Mouse (Mus musculus) effector memory CD4-positive, alpha-beta T cell, adult 5 months (primary cell): ENCODE data around the gene Pdcd1. TPM values are rescaled to one million over a fixed set of nuclear protein-coding genes. Genes with fewer than 3 reads are reported as not detected.

Experiments
- polyA plus RNA-seq: library from polyadenylated mRNA; unstranded; fragments of 100-300 nt; shearing (Covaris generic); gene quantifications from one replicate; pipeline ENCODE4 v1.2.1, GENCODE M21; 2017

Pdcd1 gene
- 188 TPM for polyA plus RNA-seq

DNA sequence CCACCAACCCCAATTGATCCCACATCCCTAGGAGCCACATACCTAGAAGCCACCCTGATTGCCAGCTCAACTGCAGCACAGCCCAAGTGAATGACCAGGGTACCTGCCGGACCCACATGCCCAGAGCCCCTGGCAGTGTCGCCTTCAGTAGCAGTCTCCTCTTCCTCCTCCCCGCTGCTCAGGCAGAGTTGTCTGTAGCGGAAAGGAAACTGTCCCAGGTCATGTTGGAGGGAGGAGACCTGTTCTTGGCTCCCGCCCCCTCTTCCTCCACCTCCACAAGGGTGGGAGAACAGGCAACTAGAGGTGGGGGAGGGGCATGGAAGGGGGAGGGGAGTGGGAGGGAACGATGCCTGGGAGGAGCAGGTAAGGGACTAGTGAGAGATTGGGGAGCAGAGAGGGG, at the start of gene Pdcd1:
Gene Pdcd1, minus strand, starts transcription at position 181 of the 400 bp plus-strand sequence.

DNA sequence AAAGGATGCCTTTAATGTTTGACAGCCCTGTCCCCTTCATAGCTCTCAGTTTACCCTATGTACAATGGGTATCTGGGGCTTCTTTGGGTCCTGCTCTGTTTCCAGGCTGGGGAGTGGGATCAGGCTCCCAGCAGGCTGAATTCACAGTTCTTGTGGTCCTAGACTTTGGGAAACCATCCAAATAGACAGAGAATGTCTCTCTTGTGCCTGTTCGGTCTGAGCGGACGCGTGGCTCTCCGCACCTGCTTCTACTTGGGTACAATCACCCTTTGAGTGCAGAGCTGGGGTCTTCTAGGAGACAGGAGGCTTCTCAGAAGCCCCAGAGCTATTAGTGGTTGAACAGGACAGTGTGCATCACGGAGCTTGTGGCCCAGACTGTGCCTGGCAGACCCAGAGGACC, 32.2 kb downstream of the Pdcd1 start, which contains the start of gene Neu4:
Gene Neu4, plus strand, starts transcription at position 301 of the 400 bp plus-strand sequence.

GRCm38 (mm10) chr1:93990209-93990608, 62.1 kb downstream of the Pdcd1 start, which contains the start of gene Gal3st2c:
Gene Gal3st2c, plus strand, starts transcription at chr1:93990509.

Other genes with a start within 250 kb of the Pdcd1 start
- gene Ing5, start 248.6 kb downstream of the Pdcd1 start, polyA plus RNA-seq: 52.7 TPM
- gene D2hgdh, start 227.6 kb downstream of the Pdcd1 start, polyA plus RNA-seq: 23.7 TPM
- gene Gal3st2, start 191.2 kb downstream of the Pdcd1 start, polyA plus RNA-seq: not detected
- not detected for gene Gal3st2b, start 134.2 kb downstream of the Pdcd1 start, polyA plus RNA-seq
- 0.10 TPM for gene Gal3st2c, start 62.0 kb downstream of the Pdcd1 start, polyA plus RNA-seq
- gene Neu4, start 32.1 kb downstream of the Pdcd1 start, polyA plus RNA-seq: 0.14 TPM